Mouse (Mus musculus): Measurements from ENCODE around the gene Med22. TPM values are rescaled to one million over a fixed set of nuclear protein-coding genes. Genes with fewer than 3 reads are reported as not detected.

Gene Med22
- polyA plus RNA-seq, 1 experiment = 38.6 TPM

DNA sequence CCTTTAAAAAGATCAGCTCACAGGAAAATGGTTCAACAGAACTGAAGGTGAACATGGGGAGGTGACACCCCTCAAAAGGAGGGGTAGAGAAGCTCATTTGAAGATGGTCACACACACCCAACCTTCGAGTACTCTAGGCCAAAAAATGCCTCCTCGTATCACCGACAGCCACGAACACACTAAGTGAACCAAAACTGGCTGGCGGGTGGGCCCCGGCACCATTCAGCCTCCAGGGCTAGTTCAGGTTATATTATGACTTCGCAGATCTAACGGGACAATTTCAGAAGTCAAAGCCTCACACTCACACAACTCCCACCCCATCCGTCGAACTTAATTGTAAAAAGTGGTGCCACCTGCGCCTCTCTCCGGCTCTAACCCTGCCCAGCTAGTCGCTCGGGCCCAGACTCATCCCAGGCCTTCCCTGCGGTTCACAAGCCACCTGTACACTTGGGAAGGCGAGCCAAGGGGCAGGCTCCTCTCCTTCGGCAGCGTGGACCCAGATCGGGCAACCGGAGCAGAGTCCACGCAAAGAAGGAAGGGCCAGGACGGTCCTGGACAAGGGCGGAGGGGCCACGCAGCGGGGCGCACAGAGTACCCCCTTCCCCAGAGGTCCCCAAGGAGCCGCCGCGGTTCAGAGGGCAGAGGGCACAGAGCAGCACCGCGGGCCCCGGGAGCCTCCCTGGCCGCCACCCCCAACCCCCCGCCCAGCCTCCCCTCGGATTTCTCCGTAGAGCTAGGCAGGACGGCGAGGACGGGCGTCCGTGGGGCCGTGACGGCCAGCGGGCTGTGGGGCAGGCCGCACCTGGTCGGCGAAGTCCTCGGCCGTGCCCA, 22.2 kb upstream of the Med22 start:
- peak overlapping the region; percentile 95 for H3ac ChIP-seq (ENCODE audit: control insufficient read depth, insufficient read length)
- no peaks in the 10 kb centered on the region for H3K27me3 ChIP-seq (ENCODE audit: control insufficient read depth, insufficient read depth, insufficient read length)
- H3K36me3 ChIP-seq (ENCODE audit: control insufficient read depth, insufficient read depth) = peaks cover 7% of the 10 kb centered on the region
- peaks cover 48% of the 10 kb centered on the region for H3K79me2 ChIP-seq (ENCODE audit: control insufficient read depth, insufficient read depth)
- peak overlapping the region; percentile 77 for H3K4me3 ChIP-seq
- H3K4me2 ChIP-seq (ENCODE audit: low read depth) = peak overlapping the region; percentile 84
- TF ChIP-seq POLR2AphosphoS2 (IDR thresholded peaks at IDR 0.05; ENCODE audit: insufficient read length, low read depth) (no peak), SRF (IDR thresholded peaks at IDR 0.05; ENCODE audit: control insufficient read depth, insufficient read length, low read depth) (no peak), MAX (IDR thresholded peaks at IDR 0.05; ENCODE audit: low read depth) (no peak), USF1 (IDR thresholded peaks at IDR 0.05; ENCODE audit: low read depth) (no peak)

DNA sequence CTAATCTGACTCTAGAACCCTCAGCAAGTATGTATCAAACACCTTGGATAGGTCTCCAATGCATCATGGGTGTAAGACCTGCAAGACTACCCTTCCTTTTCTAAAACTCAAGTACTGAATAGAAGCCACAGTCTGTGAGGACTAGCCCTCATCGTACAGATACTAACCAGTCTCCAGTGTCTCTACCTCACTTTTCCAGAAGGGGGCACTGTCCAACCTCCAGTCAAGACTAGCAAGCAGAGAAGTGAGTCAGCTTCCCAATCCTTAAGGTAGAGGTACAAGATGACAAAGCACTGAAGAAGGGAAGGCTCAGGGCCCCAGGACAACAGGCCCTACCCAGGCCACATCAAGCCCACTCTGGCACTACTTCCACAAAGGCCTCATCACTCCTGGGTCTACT, 19.9 kb upstream of the Med22 start:
- Histone ChIP-seq H3K36me3 (ENCODE audit: control insufficient read depth, insufficient read depth) (peaks cover 18% of the 10 kb centered on the region), H3K79me2 (ENCODE audit: control insufficient read depth, insufficient read depth) (peaks cover 54% of the 10 kb centered on the region), H3K4me2 (ENCODE audit: low read depth) (peak overlapping the region; percentile 84), H3K27me3 (ENCODE audit: control insufficient read depth, insufficient read depth, insufficient read length) (no peaks in the 10 kb centered on the region), H3ac (ENCODE audit: control insufficient read depth, insufficient read length) (no peak overlapping the region), H3K4me3 (no peak overlapping the region)
- no peak for TF ChIP-seq REST (IDR thresholded peaks at IDR 0.05; ENCODE audit: insufficient read depth, insufficient read length)
- no peak for TF ChIP-seq SRF (IDR thresholded peaks at IDR 0.05; ENCODE audit: control insufficient read depth, insufficient read length, low read depth)
- no peak for TF ChIP-seq POLR2AphosphoS2 (IDR thresholded peaks at IDR 0.05; ENCODE audit: insufficient read length, low read depth)
- TF ChIP-seq MAX (IDR thresholded peaks at IDR 0.05; ENCODE audit: low read depth) = no peak
- no peak for TF ChIP-seq USF1 (IDR thresholded peaks at IDR 0.05; ENCODE audit: low read depth)
- TF ChIP-seq MYOG (IDR thresholded peaks at IDR 0.05; ENCODE audit: control insufficient read depth in 1 of 3, insufficient read depth in 1 of 3, insufficient read length in 2 of 3, low read depth in 2 of 3) = no peak
- TF ChIP-seq MYOD1 (IDR thresholded peaks at IDR 0.05; ENCODE audit: control insufficient read depth in 1 of 3, insufficient read length in 2 of 3, low read depth in 2 of 3) = no peak
- TF ChIP-seq POLR2A (IDR thresholded peaks at IDR 0.05; ENCODE audit: insufficient read length, low read depth) = no peak
- no peak for TF ChIP-seq E2F4 (IDR thresholded peaks at IDR 0.05; ENCODE audit: insufficient read depth)
- no peak for TF ChIP-seq TCF3 (IDR thresholded peaks at IDR 0.05; ENCODE audit: insufficient read length, low read depth)
- no peak for TF ChIP-seq CEBPB (IDR thresholded peaks at IDR 0.05; ENCODE audit: insufficient read depth, poor library complexity, severe bottlenecking)
- no peak for TF ChIP-seq TCF12 (IDR thresholded peaks at IDR 0.05; ENCODE audit: insufficient read depth, poor library complexity, severe bottlenecking)

DNA sequence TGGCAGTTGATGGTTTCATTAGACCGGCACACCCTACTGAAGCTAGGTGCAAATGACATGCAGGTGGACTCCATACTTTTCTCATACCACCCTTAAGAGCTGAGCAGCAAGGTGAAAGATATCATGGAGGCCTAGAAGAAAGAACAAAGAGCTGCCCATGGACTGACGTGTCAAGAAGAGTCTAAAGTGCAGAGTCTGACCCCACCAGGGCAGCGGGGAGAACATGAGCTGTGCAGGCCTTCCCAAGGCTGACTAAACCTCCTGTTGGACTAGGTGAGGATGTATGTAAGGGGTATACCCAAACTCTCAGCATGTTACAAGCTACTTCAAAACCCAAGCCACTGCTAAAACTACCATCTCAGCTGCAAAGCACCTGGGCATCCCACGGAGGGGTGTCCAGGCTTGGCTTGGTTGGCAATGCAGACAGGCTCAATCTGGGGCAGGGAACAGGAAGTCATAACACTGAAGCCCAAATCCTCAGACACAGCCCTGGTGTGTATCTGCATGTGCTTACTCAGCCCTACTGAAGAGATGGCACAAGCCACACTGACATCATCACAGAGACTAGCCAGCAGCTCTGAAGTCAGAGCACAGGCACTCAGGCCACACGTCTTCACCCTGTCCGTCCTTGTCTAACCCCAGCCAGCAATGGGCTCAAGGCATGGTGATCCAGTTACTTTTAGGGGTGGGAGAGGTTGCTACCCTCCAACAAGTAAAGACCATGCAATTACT, 17.4 kb upstream of the Med22 start:
- TF ChIP-seq USF1 (IDR thresholded peaks at IDR 0.05; ENCODE audit: low read depth) = no peak
- TF ChIP-seq TCF3 (IDR thresholded peaks at IDR 0.05; ENCODE audit: insufficient read length, low read depth) = no peak
- TF ChIP-seq POLR2A (IDR thresholded peaks at IDR 0.05; ENCODE audit: insufficient read length, low read depth) = no peak
- no peak for TF ChIP-seq MYOG (IDR thresholded peaks at IDR 0.05; ENCODE audit: control insufficient read depth in 1 of 3, insufficient read depth in 1 of 3, insufficient read length in 2 of 3, low read depth in 2 of 3)
- no peak for TF ChIP-seq E2F4 (IDR thresholded peaks at IDR 0.05; ENCODE audit: insufficient read depth)
- TF ChIP-seq MAX (IDR thresholded peaks at IDR 0.05; ENCODE audit: low read depth) = no peak
- no peak for TF ChIP-seq POLR2AphosphoS2 (IDR thresholded peaks at IDR 0.05; ENCODE audit: insufficient read length, low read depth)
- no peak for TF ChIP-seq TCF12 (IDR thresholded peaks at IDR 0.05; ENCODE audit: insufficient read depth, poor library complexity, severe bottlenecking)
- TF ChIP-seq REST (IDR thresholded peaks at IDR 0.05; ENCODE audit: insufficient read depth, insufficient read length) = no peak
- TF ChIP-seq CEBPB (IDR thresholded peaks at IDR 0.05; ENCODE audit: insufficient read depth, poor library complexity, severe bottlenecking) = no peak
- Histone ChIP-seq H3K36me3 (ENCODE audit: control insufficient read depth, insufficient read depth) (peaks cover 33% of the 10 kb centered on the region), H3ac (ENCODE audit: control insufficient read depth, insufficient read length) (no peak overlapping the region), H3K79me2 (ENCODE audit: control insufficient read depth, insufficient read depth) (peaks cover 54% of the 10 kb centered on the region), H3K4me3 (no peak overlapping the region), H3K27me3 (ENCODE audit: control insufficient read depth, insufficient read depth, insufficient read length) (no peaks in the 10 kb centered on the region), H3K4me2 (ENCODE audit: low read depth) (no peak overlapping the region)

DNA sequence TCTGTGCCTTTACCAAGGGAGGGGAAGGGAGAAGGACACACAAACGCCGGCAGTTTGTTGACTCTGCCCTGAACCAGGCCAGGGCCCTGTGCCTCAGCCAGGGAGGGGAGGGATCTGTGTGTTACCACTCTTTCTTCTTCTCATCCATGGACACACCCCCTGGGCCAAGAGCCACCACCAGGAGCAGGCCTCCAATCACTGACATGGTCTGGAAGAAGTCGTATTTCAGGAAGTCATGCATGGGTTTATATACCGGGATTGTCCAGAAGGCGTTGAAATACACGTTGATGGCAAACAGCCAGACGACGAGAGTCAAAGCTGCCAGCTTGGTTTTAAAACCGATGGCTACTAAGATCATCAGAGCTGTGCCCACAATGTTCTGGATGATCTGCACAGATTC, 11.3 kb upstream of the Med22 start:
- no peak overlapping the region for H3K4me3 ChIP-seq
- H3K4me2 ChIP-seq (ENCODE audit: low read depth) = no peak overlapping the region
- H3K79me2 ChIP-seq (ENCODE audit: control insufficient read depth, insufficient read depth) = peaks cover 13% of the 10 kb centered on the region
- H3K27me3 ChIP-seq (ENCODE audit: control insufficient read depth, insufficient read depth, insufficient read length) = no peaks in the 10 kb centered on the region
- peaks cover 65% of the 10 kb centered on the region for H3K36me3 ChIP-seq (ENCODE audit: control insufficient read depth, insufficient read depth)
- no peak for TF ChIP-seq POLR2A (IDR thresholded peaks at IDR 0.05; ENCODE audit: insufficient read length, low read depth)
- no peak for TF ChIP-seq TCF3 (IDR thresholded peaks at IDR 0.05; ENCODE audit: insufficient read length, low read depth)
- no peak for TF ChIP-seq SRF (IDR thresholded peaks at IDR 0.05; ENCODE audit: control insufficient read depth, insufficient read length, low read depth)
- no peak for TF ChIP-seq MYOG (IDR thresholded peaks at IDR 0.05; ENCODE audit: control insufficient read depth in 1 of 3, insufficient read depth in 1 of 3, insufficient read length in 2 of 3, low read depth in 2 of 3)
- TF ChIP-seq CEBPB (IDR thresholded peaks at IDR 0.05; ENCODE audit: insufficient read depth, poor library complexity, severe bottlenecking) = no peak
- TF ChIP-seq POLR2AphosphoS2 (IDR thresholded peaks at IDR 0.05; ENCODE audit: insufficient read length, low read depth) = no peak
- TF ChIP-seq E2F4 (IDR thresholded peaks at IDR 0.05; ENCODE audit: insufficient read depth) = no peak
- TF ChIP-seq TCF12 (IDR thresholded peaks at IDR 0.05; ENCODE audit: insufficient read depth, poor library complexity, severe bottlenecking) = no peak
- no peak for TF ChIP-seq MYOD1 (IDR thresholded peaks at IDR 0.05; ENCODE audit: control insufficient read depth in 1 of 3, insufficient read length in 2 of 3, low read depth in 2 of 3)
- TF ChIP-seq USF1 (IDR thresholded peaks at IDR 0.05; ENCODE audit: low read depth) = no peak
- no peak for TF ChIP-seq REST (IDR thresholded peaks at IDR 0.05; ENCODE audit: insufficient read depth, insufficient read length)
- TF ChIP-seq MAX (IDR thresholded peaks at IDR 0.05; ENCODE audit: low read depth) = no peak
- no peak overlapping the region for H3ac ChIP-seq (ENCODE audit: control insufficient read depth, insufficient read length)
